Mouse (Mus musculus): ENCODE results near the gene Fmo5. TPM values are rescaled to one million over a fixed set of nuclear protein-coding genes. Genes with fewer than 3 reads are reported as not detected.

Gene Fmo5
- polyA plus RNA-seq, 1 experiment, result 2.5 TPM

- no peak for DNase-seq (ENCODE audit: extremely low spot score in 1 of 2, low spot score in 1 of 2)
Observed at GRCm38 (mm10) chr3:97678416-97678815, 49.8 kb downstream of the Fmo5 start.

DNA sequence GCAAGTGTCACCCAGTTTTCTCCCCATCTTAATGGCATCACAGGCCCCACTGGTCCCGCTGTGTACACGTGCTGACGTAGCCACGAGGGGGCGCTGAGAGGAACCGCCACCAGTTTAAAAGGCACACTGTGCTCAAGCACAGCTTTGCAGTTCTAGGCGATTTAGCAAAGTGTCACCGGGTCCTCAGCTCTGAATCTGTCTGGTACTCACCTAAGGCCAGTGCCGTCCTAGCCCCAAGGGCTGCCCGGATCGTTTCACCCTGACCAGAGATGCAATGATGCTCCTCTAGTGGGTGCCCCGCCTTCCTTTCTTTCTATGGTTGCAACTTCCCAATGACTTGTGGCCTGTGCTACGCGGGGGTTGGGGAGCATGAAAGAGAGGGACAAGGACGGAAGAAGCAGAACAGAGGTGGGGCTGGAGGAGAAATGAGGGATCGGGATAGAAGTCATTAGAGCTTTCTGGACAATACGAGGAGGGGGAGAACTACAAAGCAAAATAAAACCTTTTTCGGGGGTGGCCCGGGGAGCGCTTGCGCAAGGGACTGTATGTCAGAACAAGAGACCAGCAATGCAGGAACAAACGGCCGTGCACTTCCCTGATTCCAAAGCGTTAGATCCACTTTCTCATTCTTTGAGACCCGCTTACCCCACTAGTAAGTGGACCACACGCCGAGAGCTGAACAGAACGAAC lies 52.2 kb downstream of the Fmo5 start:
- DNase-seq (ENCODE audit: extremely low spot score in 1 of 2, low spot score in 1 of 2), result peak; percentile 48 to 82

GRCm38 (mm10) chr3:97681321-97682158 lies 52.9 kb downstream of the Fmo5 start:
- peak; percentile 43 to 86 for DNase-seq (ENCODE audit: extremely low spot score in 1 of 2, low spot score in 1 of 2)

DNA sequence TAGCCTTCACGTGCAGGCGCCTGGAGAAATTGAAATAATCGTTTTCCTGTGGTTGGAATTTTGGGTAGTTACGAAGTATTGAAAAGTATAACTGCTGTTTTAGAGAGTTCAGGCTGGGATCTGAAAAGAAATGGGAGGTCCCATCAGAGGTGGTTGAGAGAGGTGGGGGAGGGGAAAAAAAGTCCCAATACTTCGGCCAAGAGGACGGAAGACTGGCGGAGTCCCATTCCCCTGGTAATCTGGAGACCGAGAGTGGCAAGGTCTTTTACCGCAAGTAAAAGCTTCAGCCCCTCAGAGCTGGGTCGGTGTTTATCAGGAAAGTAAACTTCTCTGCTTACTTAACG lies 53.5 kb downstream of the Fmo5 start:
- DNase-seq (ENCODE audit: extremely low spot score in 1 of 2, low spot score in 1 of 2), result no peak

GRCm38 (mm10) chr3:97682576-97682975 lies 54.0 kb downstream of the Fmo5 start:
- no peak for DNase-seq (ENCODE audit: extremely low spot score in 1 of 2, low spot score in 1 of 2)

DNA sequence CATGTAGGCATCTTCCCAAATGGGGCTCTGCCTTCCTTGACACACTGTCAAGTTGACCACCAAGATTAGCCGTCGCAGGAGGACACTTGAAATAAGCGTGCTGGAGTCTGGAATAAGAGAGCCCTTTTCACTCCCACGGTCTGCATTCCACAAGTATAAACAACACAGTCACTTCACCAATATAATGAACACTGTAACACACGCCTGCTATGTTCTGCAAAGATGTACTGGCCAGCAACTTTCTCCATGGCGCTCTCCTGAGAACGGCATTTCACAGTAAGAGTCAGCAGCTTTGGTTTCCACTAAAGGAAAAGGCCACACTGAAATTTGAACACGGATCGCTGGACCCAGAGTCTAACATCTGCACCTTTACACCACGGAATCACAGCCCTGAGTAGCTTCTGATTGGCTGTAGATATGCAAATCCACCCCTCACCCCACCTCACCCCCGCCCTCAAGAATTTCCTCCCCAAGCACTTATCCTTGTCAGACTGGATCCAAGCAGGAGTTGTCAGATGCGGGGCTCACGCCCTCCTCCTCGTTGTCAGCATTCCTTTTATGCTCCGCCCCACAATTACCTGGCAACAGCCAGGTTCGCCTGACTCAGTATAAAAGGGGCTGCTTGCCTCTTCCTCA lies 55.1 kb downstream of the Fmo5 start:
- DNase-seq (ENCODE audit: extremely low spot score in 1 of 2, low spot score in 1 of 2), result no peak

DNA sequence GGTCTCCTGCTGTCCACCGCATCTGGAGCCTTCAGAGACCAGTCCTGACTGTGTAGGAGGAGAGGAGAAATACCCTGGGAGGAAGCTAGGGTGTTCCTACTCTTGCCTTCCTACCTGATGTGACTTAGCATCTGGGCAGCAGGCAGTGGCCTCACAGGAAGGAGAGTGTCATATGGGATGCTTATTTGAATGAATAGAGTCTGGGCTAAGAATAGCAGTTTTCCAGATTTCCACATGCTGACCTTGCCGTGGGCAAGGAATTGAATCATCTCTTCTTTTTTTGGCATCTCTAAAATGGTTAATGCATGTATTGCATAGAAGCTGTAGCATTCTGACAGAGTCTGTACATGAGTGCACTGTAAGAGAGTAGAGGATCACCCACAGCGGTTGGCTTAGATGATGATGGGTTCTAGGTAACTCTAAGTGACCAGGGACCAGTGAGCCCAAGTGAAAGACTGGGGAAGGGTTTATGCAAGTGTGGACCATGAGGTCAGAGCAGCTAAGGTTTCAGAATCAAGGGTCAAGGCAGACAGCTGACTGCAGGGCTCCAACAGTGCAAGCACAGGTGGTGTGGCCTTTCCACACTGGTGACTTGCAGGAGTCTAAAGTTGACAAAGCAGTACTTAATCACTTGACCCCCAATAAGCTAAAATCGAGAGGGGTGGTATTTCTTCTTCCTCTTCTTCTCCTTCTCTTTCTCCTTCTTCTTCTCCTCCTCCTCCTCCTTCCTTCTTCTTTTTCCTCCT lies 57.9 kb downstream of the Fmo5 start:
- DNase-seq (ENCODE audit: extremely low spot score in 1 of 2, low spot score in 1 of 2), result peak in 1 of 2 experiments; percentile 26

DNA sequence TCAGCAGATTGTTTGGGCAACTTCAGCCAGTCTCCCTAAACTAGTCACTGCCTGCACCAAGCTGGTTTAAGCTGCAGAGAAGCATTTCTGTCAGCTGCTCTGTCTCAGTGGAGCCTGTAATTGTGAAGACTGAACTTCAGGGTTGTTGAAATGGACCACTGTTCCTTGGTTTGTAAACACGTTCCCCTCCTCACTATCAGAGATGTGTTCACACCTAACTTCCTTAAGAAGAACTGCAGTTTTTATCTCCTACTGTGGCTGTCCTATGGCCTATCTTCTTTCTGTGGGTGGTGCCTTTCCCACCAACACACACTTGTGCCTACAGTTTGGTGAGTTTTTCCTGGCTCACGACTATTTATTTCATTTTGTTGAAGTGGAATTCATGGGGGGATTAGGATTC lies 60.7 kb downstream of the Fmo5 start:
- no peak for DNase-seq (ENCODE audit: extremely low spot score in 1 of 2, low spot score in 1 of 2)

DNA sequence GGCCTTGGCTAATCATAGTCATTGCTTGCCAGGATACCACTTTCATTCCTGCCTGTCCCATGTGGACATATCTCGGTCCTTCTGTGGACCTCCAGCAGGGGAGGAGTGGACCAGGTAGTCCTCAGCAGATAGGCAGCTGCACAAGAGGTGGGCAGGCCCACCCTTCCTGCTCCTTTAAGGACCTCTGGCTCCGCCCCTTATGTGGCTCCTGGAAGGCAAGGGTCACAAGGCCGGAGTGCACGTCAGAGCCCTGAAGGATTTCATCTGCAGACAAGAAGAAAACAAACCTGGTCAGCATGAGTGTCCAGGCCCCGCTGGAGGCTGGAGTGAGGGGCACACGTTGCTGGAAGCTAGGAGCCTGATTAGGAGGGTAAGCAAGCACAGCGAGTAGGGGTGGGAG lies 62.0 kb downstream of the Fmo5 start:
- DNase-seq (ENCODE audit: extremely low spot score in 1 of 2, low spot score in 1 of 2), result no peak

DNA sequence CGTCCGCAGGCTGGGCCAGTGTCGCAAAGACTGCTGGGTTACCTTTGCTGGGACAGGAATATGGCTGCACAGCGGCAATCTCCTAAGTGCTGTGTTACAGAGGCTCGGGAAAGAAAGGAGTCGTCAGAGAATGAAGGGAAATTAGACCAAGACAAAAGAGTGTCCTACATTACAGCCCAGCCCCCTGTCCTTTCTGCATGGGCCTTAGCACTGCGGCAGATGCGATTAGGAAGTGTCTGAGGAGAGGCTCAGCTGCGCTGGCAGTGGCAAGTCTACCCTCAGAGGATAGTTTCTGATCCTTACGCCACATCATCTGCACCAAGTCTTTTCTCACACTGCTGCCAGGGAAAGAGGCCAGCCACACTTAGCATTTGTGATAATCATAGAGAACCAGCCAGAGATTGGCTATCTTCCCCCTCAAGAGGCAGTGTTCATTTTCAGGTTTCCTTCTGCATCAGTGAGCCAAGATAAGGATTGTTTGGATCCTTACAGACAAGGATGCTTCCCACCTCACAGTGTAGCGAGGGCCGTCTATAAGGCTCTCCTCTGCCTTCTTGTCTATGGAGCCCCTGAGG lies 62.9 kb downstream of the Fmo5 start:
- peak in 1 of 2 experiments; percentile 46 for DNase-seq (ENCODE audit: extremely low spot score in 1 of 2, low spot score in 1 of 2)

DNA sequence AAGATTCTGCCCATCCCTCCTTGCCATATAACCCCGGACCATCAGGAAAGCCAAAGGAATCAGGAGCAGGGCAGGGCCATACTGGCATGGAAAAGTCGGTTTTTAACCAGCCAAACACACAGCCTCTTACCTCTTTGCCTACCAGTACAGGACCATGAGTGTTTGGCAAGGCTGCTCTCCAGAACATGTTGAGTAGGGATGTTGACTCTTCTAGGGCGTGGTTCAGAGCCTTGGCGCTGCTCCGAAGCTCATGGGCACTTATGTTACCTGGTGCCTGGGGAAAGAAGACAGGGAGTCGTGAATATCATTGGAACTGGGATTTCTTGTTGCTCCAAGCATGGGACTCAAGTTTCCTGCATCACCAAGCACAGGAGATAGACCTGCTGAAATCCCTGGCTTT lies 65.2 kb downstream of the Fmo5 start:
- no peak for DNase-seq (ENCODE audit: extremely low spot score in 1 of 2, low spot score in 1 of 2)

DNA sequence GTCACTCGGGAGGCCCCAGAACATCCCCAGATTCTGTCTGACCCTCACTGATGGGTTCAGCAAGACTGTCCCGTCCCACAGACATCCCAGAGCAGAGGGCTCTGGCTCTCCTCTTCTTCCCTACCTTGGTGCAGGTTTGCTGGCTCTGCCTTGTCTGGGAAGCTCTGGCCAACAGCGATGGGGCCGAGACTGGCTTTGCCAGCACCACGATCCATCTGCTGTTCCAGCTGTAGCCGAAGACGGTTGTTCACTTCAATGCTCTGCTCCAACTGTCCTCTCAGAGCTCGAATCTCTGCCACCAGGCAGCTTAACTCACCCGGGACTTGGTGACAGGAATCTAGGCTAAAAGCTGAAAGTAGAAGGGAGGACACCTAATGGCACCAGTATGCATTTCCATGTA lies 68.3 kb downstream of the Fmo5 start:
- DNase-seq (ENCODE audit: extremely low spot score in 1 of 2, low spot score in 1 of 2), result no peak

GRCm38 (mm10) chr3:97697291-97697690 lies 68.7 kb downstream of the Fmo5 start:
- DNase-seq (ENCODE audit: extremely low spot score in 1 of 2, low spot score in 1 of 2), result no peak

DNA sequence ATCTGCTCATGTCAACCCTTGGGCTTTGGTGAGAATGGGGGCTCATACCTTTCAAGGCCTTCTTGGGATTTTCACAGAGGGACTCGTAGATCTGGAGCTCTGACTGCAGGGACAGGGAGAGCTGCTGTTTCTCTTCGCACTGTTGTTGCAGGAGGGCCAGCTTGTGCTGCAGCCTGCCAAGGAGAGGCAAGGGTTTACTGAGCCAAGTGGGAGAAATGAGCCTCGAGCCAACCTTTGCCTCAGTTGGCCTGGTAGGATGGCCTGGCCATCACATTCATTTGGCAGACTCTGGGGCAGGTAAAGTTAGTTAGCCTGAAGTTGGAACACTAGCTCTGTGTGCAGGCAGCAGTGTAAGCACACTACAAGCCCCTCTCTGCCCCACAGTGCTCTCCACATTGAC lies 70.5 kb downstream of the Fmo5 start:
- no peak for DNase-seq (ENCODE audit: extremely low spot score in 1 of 2, low spot score in 1 of 2)

- no peak for DNase-seq (ENCODE audit: extremely low spot score in 1 of 2, low spot score in 1 of 2)
Observed at GRCm38 (mm10) chr3:97701198-97701597, 72.6 kb downstream of the Fmo5 start.

DNA sequence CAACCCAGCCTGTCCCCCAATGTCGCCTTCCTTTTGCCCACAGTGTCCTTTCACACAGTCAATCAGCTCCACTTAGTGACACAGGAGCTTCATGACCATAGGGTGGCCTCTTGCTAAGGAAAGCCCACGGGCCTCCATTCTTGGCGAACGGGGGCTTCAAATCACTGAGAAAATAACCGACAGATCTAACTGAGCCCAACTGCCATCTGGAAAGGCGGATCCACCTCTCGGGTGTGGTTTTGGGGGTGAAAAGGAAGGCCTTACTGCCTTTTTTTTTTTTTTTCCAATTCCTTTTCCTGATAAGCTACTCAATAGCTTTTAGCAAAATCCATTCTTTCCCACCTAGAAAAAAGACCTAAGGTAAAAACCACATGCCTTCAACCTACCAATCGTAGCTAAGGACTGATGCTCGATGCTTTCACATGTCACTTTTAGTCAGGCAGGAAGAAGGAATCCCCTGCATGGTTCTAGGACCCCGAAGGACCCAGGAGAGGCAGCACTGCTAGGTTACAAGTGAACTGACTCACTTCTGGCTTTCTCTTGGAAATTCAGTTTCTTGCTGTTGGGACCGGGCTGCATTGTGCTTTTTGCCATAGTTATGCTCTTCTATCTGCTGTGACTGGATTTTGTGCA lies 74.0 kb downstream of the Fmo5 start:
- no peak for DNase-seq (ENCODE audit: extremely low spot score in 1 of 2, low spot score in 1 of 2)
